Mouse (Mus musculus) kidney, embryonic 14.5 days (tissue): ENCODE results near the gene Szt2. TPM values are rescaled to one million over a fixed set of nuclear protein-coding genes. Genes with fewer than 3 reads are reported as not detected.
A peak's percentile ranks its signal among the peaks of the same experiment; 100 is the strongest.

Experiments
- ATAC-seq: fragments of 200-750 bp; cut with Nextera tagmentation; 2 replicates; pipeline ENCODE4 v1.8.0; 2017; ENCODE audit warnings: moderate number of reproducible peaks, mild to moderate bottlenecking, moderate TSS enrichment, moderate library complexity; ENCODE audit not compliant: low FRiP score, low TSS enrichment
- H3K27ac ChIP-seq: fragments of 300-500 bp; sonication (generic); 2 replicates; pipeline ENCODE4 v1.5.1; 2014; ENCODE audit warnings: low read depth, mild to moderate bottlenecking, low read length, moderate library complexity, mixed read lengths
- H3K27me3 ChIP-seq: fragments of 300-500 bp; sonication (generic); 2 replicates; pipeline ENCODE4 v1.6.1; 2014; ENCODE audit warnings: mild to moderate bottlenecking, low read length; ENCODE audit not compliant: control insufficient read depth, insufficient read depth
- H3K36me3 ChIP-seq: fragments of 300-500 bp; sonication (generic); 2 replicates; pipeline ENCODE4 v1.6.1; 2014; ENCODE audit warnings: low read length, mixed read lengths; ENCODE audit not compliant: control insufficient read depth, insufficient read depth
- H3K4me1 ChIP-seq: fragments of 300-500 bp; sonication (generic); 2 replicates; pipeline ENCODE4 v1.6.1; 2014; ENCODE audit warnings: low read length, mixed read lengths; ENCODE audit not compliant: control insufficient read depth, insufficient read depth
- H3K4me2 ChIP-seq: fragments of 300-500 bp; sonication (generic); replicated peaks from 2 replicates; pipeline ENCODE4 v1.6.1; 2014; ENCODE audit warnings: low read depth, mild to moderate bottlenecking, low read length
- H3K4me3 ChIP-seq: fragments of 300-500 bp; sonication (generic); 2 replicates; pipeline ENCODE4 v1.5.1; 2014; ENCODE audit warnings: mild to moderate bottlenecking, low read length
- H3K9ac ChIP-seq: fragments of 300-500 bp; sonication (generic); 2 replicates; pipeline ENCODE4 v1.6.1; 2014; ENCODE audit warnings: low read depth, mild to moderate bottlenecking, low read length, moderate library complexity
- H3K9me3 ChIP-seq: fragments of 300-500 bp; sonication (generic); 2 replicates; pipeline ENCODE4 v1.6.1; 2016; ENCODE audit warnings: low read length; ENCODE audit not compliant: control insufficient read depth
- WGBS: fragments of 180-500 bp; shearing (Covaris S2); extraction: QIAGEN DNeasy Blood & Tissue Kit; methylation state at CpG from one replicate; pipeline ENCODE4 v1.1.7; 2014; 5-methylcytosine and 5-hydroxymethylcytosine counted together
- polyA plus RNA-seq: library from polyadenylated mRNA; unstranded; fragments of >200 nt; fragmentation: Nextera tagmentation; extraction: Ambion mirVana; gene quantifications from 2 replicates; pipeline ENCODE4 v1.2.1, GENCODE M21; 2014

Gene Szt2
- 8.7 and 13.7 TPM in 2 replicates for polyA plus RNA-seq

GRCm38 (mm10) chr4:118409142-118409900 lies at the start of gene Szt2, which contains the start of gene Med8:
Gene Szt2 (minus strand): TSS chr4:118409273.
Gene Med8 (plus strand): TSS chr4:118409337.
- H3K36me3 ChIP-seq: peaks cover 35% of the 10 kb centered on the region
- H3K27ac ChIP-seq: peak within 1 kb of the TSS; percentile 52; the same call in 1 of the 2 replicates
- ATAC-seq: peak; percentile 96
- H3K4me2 ChIP-seq: peak within 1 kb of the TSS; percentile 77
- no peaks in the 10 kb centered on the region for H3K27me3 ChIP-seq
- peak within 1 kb of the TSS; percentile 60 for H3K9ac ChIP-seq
- peaks cover 7% of the 10 kb centered on the region; the same call in 1 of the 2 replicates for H3K4me1 ChIP-seq
- H3K4me3 ChIP-seq: peak within 1 kb of the TSS; percentile 74
- H3K9me3 ChIP-seq: no peaks in the 10 kb centered on the region
- WGBS: under 1% methylated on average over 53 of the region's 53 CpGs

- Histone ChIP-seq H3K9me3 (no peaks in the 10 kb centered on the region), H3K9ac (no peak within 1 kb of the TSS), H3K27ac (no peak within 1 kb of the TSS), H3K4me3 (no peak within 1 kb of the TSS), H3K4me1 (no peaks in the 10 kb centered on the region), H3K27me3 (no peaks in the 10 kb centered on the region), H3K36me3 (no peaks in the 10 kb centered on the region), H3K4me2 (no peak within 1 kb of the TSS)
- 70% methylated on average over 9 of the region's 9 CpGs for WGBS
- no peak for ATAC-seq
Observed at GRCm38 (mm10) chr4:118457345-118457975, 48.4 kb upstream of the Szt2 start, which contains the start of gene Mpl. Gene Mpl (minus strand): TSS chr4:118457513.

DNA sequence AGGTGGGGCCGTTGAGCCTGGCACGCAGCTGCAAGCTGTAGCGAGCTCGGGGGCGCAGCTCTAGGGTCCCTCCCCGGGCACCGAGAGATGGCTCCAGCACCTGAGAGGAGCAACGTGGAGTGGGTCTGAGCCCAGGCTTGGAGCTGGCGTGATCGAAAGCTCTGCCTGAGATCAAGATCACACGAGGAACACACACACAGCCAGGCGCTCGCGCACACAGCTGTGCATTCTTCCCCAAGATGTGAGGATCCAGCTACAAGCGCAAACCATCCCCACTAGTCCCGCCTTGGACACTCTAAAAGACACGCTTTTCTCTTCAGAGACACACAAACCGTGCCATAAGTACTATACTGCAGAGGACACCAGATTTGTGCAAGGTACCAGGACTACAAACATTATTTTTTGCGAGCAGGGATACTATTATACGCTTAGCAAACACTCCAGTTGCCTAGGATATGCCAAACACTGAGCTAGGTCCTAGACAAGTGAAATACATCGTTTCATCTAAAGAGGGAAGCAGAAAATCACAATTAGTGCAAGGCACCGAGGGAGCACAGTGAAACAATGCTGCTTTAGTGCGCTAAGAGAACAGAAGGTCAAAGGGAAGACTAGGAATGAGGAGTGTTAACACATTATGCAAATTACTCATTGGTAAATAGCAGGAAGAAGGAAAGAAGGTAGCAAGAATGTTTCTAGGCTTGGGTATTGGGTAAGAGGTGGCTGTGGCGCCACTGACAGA lies 37.5 kb upstream of the Szt2 start:
- peak overlapping the region; percentile 42 for H3K4me3 ChIP-seq
- H3K9ac ChIP-seq: peak overlapping the region; percentile 53; the same call in 1 of the 2 replicates
- no peaks in the 10 kb centered on the region for H3K9me3 ChIP-seq
- 0 out of 2 replicates have a peak, but pooled peaks have one; percentile 43 for ATAC-seq
- H3K4me2 ChIP-seq: peak overlapping the region; percentile 78
- no peaks in the 10 kb centered on the region for H3K36me3 ChIP-seq
- no peak overlapping the region for H3K27ac ChIP-seq
- 42% methylated on average over 24 of the region's 24 CpGs for WGBS
- no peaks in the 10 kb centered on the region for H3K4me1 ChIP-seq
- H3K27me3 ChIP-seq: no peaks in the 10 kb centered on the region

DNA sequence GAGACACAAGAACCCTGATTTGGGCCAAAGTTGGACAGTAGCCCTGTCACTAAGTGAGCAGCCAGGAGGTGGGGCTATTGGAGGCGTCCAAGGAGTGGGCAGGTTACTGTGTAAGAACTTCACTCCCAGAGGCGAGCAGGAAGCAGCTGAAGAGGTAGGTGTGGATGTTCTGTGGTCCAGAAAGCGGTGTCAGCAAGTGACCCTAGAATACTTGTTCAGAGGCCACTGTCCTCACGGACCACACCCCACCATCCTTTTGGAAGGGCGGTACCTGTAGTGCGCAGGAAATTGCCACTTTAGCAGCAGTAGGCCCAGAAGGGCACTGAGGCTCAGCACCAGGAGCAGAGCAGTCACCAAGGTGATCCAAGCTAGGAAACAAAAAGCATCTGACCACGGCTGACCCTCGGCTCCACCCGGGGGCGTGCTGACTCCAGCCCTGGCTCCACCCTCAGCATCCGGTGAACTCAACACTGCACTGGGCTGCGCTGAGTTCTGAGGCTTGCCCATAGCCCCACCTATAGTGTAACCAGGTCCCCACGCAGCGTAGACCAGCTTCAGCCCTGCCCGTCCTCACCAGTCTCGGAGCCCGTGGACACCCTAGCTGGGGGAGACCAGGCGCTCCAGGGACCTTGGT lies 36.8 kb upstream of the Szt2 start:
- H3K9me3 ChIP-seq: no peaks in the 10 kb centered on the region
- H3K4me2 ChIP-seq: peak overlapping the region; percentile 78
- H3K4me3 ChIP-seq: peak overlapping the region; percentile 42
- no peaks in the 10 kb centered on the region for H3K36me3 ChIP-seq
- no peaks in the 10 kb centered on the region for H3K27me3 ChIP-seq
- H3K27ac ChIP-seq: no peak overlapping the region
- 24% methylated on average over 18 of the region's 18 CpGs for WGBS
- ATAC-seq: peak; percentile 85
- no peaks in the 10 kb centered on the region for H3K4me1 ChIP-seq
- H3K9ac ChIP-seq: peak overlapping the region; percentile 53; the same call in 1 of the 2 replicates

DNA sequence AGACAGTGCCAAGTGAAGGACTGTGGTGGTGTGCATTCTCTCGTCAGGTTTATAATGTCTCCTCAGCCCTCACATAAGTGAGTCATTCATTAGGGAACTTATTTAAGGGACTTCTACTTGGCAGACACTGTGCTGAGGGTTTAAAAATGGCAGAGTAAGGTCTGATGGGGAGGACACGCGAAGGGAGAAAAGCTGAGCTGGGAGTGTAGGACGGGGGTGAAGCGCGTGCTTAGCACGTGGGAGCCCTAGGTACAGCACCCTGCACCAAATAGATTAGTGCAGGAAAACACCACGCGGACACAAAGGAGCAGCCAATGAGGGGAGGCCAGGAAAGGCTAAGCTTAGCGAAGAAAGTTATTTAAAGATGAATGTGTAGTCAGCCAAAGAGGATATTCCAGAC lies 36.0 kb upstream of the Szt2 start:
- H3K27ac ChIP-seq: no peak overlapping the region
- H3K4me2 ChIP-seq: no peak overlapping the region
- no peaks in the 10 kb centered on the region for H3K4me1 ChIP-seq
- no peak overlapping the region for H3K9ac ChIP-seq
- H3K4me3 ChIP-seq: no peak overlapping the region
- H3K27me3 ChIP-seq: no peaks in the 10 kb centered on the region
- no peak for ATAC-seq
- WGBS: 89% methylated on average over 10 of the region's 10 CpGs
- no peaks in the 10 kb centered on the region for H3K36me3 ChIP-seq
- H3K9me3 ChIP-seq: no peaks in the 10 kb centered on the region

DNA sequence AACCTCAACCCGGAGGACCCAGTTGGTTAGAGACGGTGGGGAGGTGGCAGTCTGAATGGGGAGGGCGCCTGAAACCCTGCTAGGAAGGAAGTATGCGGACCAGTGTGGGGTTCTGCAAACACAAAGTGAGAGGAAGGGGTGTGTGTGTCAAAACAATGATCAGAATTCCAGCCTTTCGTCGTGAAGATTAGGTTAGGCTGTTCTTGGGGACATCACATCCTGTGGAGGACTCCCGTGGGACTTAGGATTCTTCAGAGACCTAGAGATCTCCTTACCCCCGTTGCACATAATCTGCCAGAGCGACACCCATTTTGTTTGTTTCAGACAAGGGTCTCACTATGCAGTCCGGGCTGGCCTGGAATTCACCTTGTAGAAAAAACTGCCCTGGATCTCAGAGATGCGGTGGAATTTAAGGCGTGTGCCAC lies 28.8 kb upstream of the Szt2 start:
- WGBS: 8% methylated on average over 12 of the region's 12 CpGs
- peak overlapping the region; percentile 73 for H3K4me3 ChIP-seq
- ATAC-seq: no peak

DNA sequence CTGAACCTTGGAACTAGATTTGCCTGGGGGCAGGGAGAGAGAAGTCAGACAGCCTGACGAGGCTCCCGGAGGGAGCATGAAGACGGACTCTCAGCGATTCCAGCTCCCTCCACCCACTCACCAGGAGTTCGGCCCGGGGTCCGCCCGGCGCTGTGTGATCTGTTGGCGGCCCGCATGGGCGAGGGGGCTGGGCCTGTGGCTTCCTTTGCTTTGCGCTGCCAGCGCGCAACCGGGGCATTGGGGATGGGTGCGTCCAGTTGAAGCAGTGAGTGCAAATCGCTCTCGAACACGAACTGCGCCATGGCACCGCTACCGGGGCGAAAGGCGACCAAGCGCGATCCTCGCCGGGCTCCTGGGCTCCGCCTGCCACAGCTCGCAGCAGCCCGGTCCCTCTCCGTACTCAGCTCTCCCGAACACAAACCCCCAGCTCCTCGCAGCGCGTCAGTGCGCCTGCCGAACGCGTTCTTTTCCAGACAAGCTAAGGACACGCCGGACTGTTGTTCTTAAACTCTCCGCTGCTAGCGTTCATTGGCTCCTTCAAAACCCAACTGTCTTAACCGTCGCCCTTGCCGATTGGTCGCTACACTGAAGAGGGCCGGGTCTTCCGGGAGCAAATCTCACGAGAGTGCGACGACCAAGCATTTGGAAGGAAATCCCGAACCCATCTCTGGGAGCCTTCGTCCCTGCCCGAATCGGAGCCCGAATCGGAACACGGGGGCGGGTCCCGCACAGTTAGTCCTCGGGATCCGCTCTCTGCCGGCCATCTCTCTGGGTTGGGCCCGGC lies 27.9 kb upstream of the Szt2 start, which contains the start of gene Cdc20:
Gene Cdc20, minus strand, starts transcription at position 533 of the 784 bp plus-strand sequence.
- WGBS: under 1% methylated on average over 65 of the region's 67 CpGs
- Histone ChIP-seq H3K27ac (peak within 1 kb of the TSS; percentile 84), H3K4me2 (peak within 1 kb of the TSS; percentile 94), H3K9ac (peak within 1 kb of the TSS; percentile 91), H3K36me3 (peaks cover 37% of the 10 kb centered on the region), H3K9me3 (no peaks in the 10 kb centered on the region), H3K4me1 (peaks cover 20% of the 10 kb centered on the region), H3K27me3 (no peaks in the 10 kb centered on the region), H3K4me3 (peak within 1 kb of the TSS; percentile 73)
- ATAC-seq: peak; percentile 97

More for the DNA sequence above, 28.8 kb upstream of the Szt2 start:
- H3K27me3 ChIP-seq: no peaks in the 10 kb centered on the region
- H3K9me3 ChIP-seq: no peaks in the 10 kb centered on the region
- H3K4me1 ChIP-seq: peaks cover 20% of the 10 kb centered on the region
- H3K27ac ChIP-seq: peak overlapping the region; percentile 84
- H3K36me3 ChIP-seq: peaks cover 29% of the 10 kb centered on the region
- peak overlapping the region; percentile 61 for H3K9ac ChIP-seq
- peak overlapping the region; percentile 94 for H3K4me2 ChIP-seq

GRCm38 (mm10) chr4:118432332-118432731 lies 23.3 kb upstream of the Szt2 start:
- peaks cover 40% of the 10 kb centered on the region for H3K4me1 ChIP-seq
- 72% methylated on average over 8 of the region's 8 CpGs for WGBS
- no peak overlapping the region for H3K4me2 ChIP-seq
- ATAC-seq: no peak
- H3K27ac ChIP-seq: no peak overlapping the region
- H3K36me3 ChIP-seq: peaks cover 56% of the 10 kb centered on the region
- no peak overlapping the region for H3K9ac ChIP-seq
- H3K4me3 ChIP-seq: no peak overlapping the region
- H3K9me3 ChIP-seq: no peaks in the 10 kb centered on the region
- H3K27me3 ChIP-seq: no peaks in the 10 kb centered on the region
